Mouse (Mus musculus) spleen, adult 2 months (tissue): Measurements from ENCODE around the gene Gatad2a.

Experiments used
- CTCF ChIP-seq: fragments of 200-500 bp; IDR thresholded peaks from 2 replicates; pipeline ENCODE4 v1.5.1; 2011; ENCODE audit warnings: mild to moderate bottlenecking, inconsistent platforms; ENCODE audit not compliant: insufficient read depth, insufficient read length, insufficient replicate concordance; ENCODE audit errors: extremely low read depth
- POLR2A ChIP-seq: fragments of 200-500 bp; IDR thresholded peaks from 2 replicates; pipeline ENCODE4 v1.6.1; 2011; ENCODE audit warnings: low read depth, low read length, inconsistent platforms

- no peak for TF ChIP-seq POLR2A
- no peak for TF ChIP-seq CTCF
Measured at GRCm38 (mm10) chr8:70026151-70026550, 30.0 kb upstream of the Gatad2a start.
